Mouse (Mus musculus) intestine, embryonic 15.5 days (tissue): ENCODE measurements around the gene Hnf1a. TPM values are rescaled to one million over a fixed set of nuclear protein-coding genes. Genes with fewer than 3 reads are reported as not detected.
"Not testable (repeated sequence)": the region's sequence is repeated elsewhere in the genome, so short reads cannot be mapped to it uniquely, and the experiment has no call there.

Source experiments
- ATAC-seq: fragments of 200-750 bp; cut with Nextera tagmentation; 2 replicates; pipeline ENCODE4 v1.8.0; 2017; ENCODE audit warnings: moderate TSS enrichment, moderate library complexity
- H3K27ac ChIP-seq: fragments of 300-500 bp; sonication (generic); 2 replicates; pipeline ENCODE4 v1.5.1; 2015; ENCODE audit warnings: mild to moderate bottlenecking, inconsistent platforms
- H3K27me3 ChIP-seq: fragments of 300-500 bp; sonication (generic); replicated peaks from 2 replicates; pipeline ENCODE4 v1.6.1; 2015; ENCODE audit warnings: inconsistent platforms
- H3K36me3 ChIP-seq: fragments of 300-500 bp; sonication (generic); 2 replicates; pipeline ENCODE4 v1.6.1; 2015; ENCODE audit warnings: inconsistent platforms
- H3K4me1 ChIP-seq: fragments of 300-500 bp; sonication (generic); replicated peaks from 2 replicates; pipeline ENCODE4 v1.6.1; 2015; ENCODE audit warnings: inconsistent platforms
- H3K4me2 ChIP-seq: fragments of 300-500 bp; sonication (generic); replicated peaks from 2 replicates; pipeline ENCODE4 v1.6.1; 2015; ENCODE audit warnings: mild to moderate bottlenecking, inconsistent platforms
- H3K4me3 ChIP-seq: fragments of 300-500 bp; sonication (generic); replicated peaks from 2 replicates; pipeline ENCODE4 v1.5.1; 2015; ENCODE audit warnings: inconsistent platforms
- H3K9ac ChIP-seq: fragments of 300-500 bp; sonication (generic); 2 replicates; pipeline ENCODE4 v1.6.1; 2015; ENCODE audit warnings: inconsistent platforms
- H3K9me3 ChIP-seq: fragments of 300-500 bp; sonication (generic); 2 replicates; pipeline ENCODE4 v1.6.1; 2016; ENCODE audit warnings: inconsistent platforms
- WGBS: fragments of 180-500 bp; shearing (Covaris S2); methylation state at CpG from one replicate; pipeline ENCODE4 v1.1.7; 2015; 5-methylcytosine and 5-hydroxymethylcytosine counted together
- polyA plus RNA-seq: library from polyadenylated mRNA; unstranded; fragments of >200 nt; fragmentation: Nextera tagmentation; extraction: Ambion mirVana; gene quantifications from 2 replicates; pipeline ENCODE4 v1.2.1, GENCODE M21; 2015

The Hnf1a gene
- polyA plus RNA-seq, 1 experiment from 2014 or later: 18.0 TPM

GRCm38 (mm10) chr5:114931626-114932025 is 39.3 kb downstream of the Hnf1a start:
- 53% methylated on average over 5 of the region's 5 CpGs for WGBS
- no peak overlapping the region for H3K4me2 ChIP-seq
- no peak overlapping the region for H3K4me3 ChIP-seq
- no peaks in the 10 kb centered on the region for H3K27me3 ChIP-seq
- H3K4me1 ChIP-seq: no peaks in the 10 kb centered on the region
- H3K9ac ChIP-seq: no peak overlapping the region
- H3K36me3 ChIP-seq: no peaks in the 10 kb centered on the region
- ATAC-seq: no peak
- H3K27ac ChIP-seq: no peak overlapping the region
- H3K9me3 ChIP-seq: no peaks in the 10 kb centered on the region

- no peaks in the 10 kb centered on the region for H3K9me3 ChIP-seq
- ATAC-seq: peak; percentile 40
- no peaks in the 10 kb centered on the region for H3K27me3 ChIP-seq
- H3K4me1 ChIP-seq: peaks cover 10% of the 10 kb centered on the region
- H3K9ac ChIP-seq: no peak overlapping the region
- no peak overlapping the region for H3K27ac ChIP-seq
- 71% methylated on average over 9 of the region's 9 CpGs for WGBS
- no peak overlapping the region for H3K4me3 ChIP-seq
- no peaks in the 10 kb centered on the region for H3K36me3 ChIP-seq
- no peak overlapping the region for H3K4me2 ChIP-seq
Observed at GRCm38 (mm10) chr5:114926753-114927152, 44.1 kb downstream of the Hnf1a start.

- Histone ChIP-seq H3K9ac (no peak overlapping the region), H3K4me3 (no peak overlapping the region), H3K27ac (no peak overlapping the region), H3K27me3 (no peaks in the 10 kb centered on the region), H3K9me3 (no peaks in the 10 kb centered on the region), H3K4me2 (no peak overlapping the region), H3K36me3 (no peaks in the 10 kb centered on the region), H3K4me1 (peaks cover 12% of the 10 kb centered on the region)
- 0 out of 2 replicates have a peak, but pooled peaks have one; percentile 24 for ATAC-seq
- WGBS: 81% methylated on average over 1 of the region's 1 CpGs
Observed at GRCm38 (mm10) chr5:114926153-114926684, 44.7 kb downstream of the Hnf1a start.

GRCm38 (mm10) chr5:114922998-114923473 is 47.9 kb downstream of the Hnf1a start, which contains the start of gene Oasl1:
TSS of gene Oasl1 (plus strand) at chr5:114923240.
- Histone ChIP-seq H3K27me3 (no peaks in the 10 kb centered on the region), H3K9ac (peak within 1 kb of the TSS; percentile 40; the same call in 1 of the 2 replicates), H3K4me3 (peak within 1 kb of the TSS; percentile 30), H3K27ac (peak within 1 kb of the TSS; percentile 58), H3K9me3 (no peaks in the 10 kb centered on the region), H3K4me2 (peak within 1 kb of the TSS; percentile 77), H3K36me3 (no peaks in the 10 kb centered on the region), H3K4me1 (peaks cover 12% of the 10 kb centered on the region)
- WGBS: 9% methylated on average over 15 of the region's 15 CpGs
- peak; percentile 57 for ATAC-seq

- H3K9ac ChIP-seq: 0 out of 2 replicates have a peak overlapping the region, but pooled peaks have one; percentile 13
- no peaks in the 10 kb centered on the region for H3K9me3 ChIP-seq
- H3K4me1 ChIP-seq: peaks cover 12% of the 10 kb centered on the region
- ATAC-seq: no peak; the same call in 1 of the 2 replicates
- peak overlapping the region; percentile 58; the same call in 1 of the 2 replicates for H3K27ac ChIP-seq
- no peaks in the 10 kb centered on the region for H3K27me3 ChIP-seq
- 0 out of 2 replicates have a peak overlapping the region, but pooled peaks have one; percentile 6 for H3K4me2 ChIP-seq
- WGBS: 55% methylated on average over 10 of the region's 10 CpGs
- no peak overlapping the region for H3K4me3 ChIP-seq
- H3K36me3 ChIP-seq: no peaks in the 10 kb centered on the region
Observed at GRCm38 (mm10) chr5:114922366-114922731, 48.5 kb downstream of the Hnf1a start.

GRCm38 (mm10) chr5:114921551-114922365 is 49.1 kb downstream of the Hnf1a start:
- 0 out of 2 replicates have a peak overlapping the region, but pooled peaks have one; percentile 13 for H3K9ac ChIP-seq
- H3K36me3 ChIP-seq: no peaks in the 10 kb centered on the region
- H3K27ac ChIP-seq: peak overlapping the region; percentile 58
- peak; percentile 54 for ATAC-seq
- WGBS: 65% methylated on average over 19 of the region's 19 CpGs
- H3K27me3 ChIP-seq: no peaks in the 10 kb centered on the region
- peaks cover 12% of the 10 kb centered on the region for H3K4me1 ChIP-seq
- no peaks in the 10 kb centered on the region for H3K9me3 ChIP-seq
- no peak overlapping the region for H3K4me3 ChIP-seq
- H3K4me2 ChIP-seq: 0 out of 2 replicates have a peak overlapping the region, but pooled peaks have one; percentile 6

GRCm38 (mm10) chr5:114917357-114917756 is 53.5 kb downstream of the Hnf1a start:
- H3K4me1 ChIP-seq, H3K9me3 ChIP-seq, H3K27me3 ChIP-seq, ATAC-seq, H3K4me2 ChIP-seq, H3K9ac ChIP-seq, H3K4me3 ChIP-seq, H3K27ac ChIP-seq, H3K36me3 ChIP-seq: not testable (repeated sequence)
- WGBS: 89% methylated on average over 5 of the region's 5 CpGs

- no peaks in the 10 kb centered on the region for H3K9me3 ChIP-seq
- H3K36me3 ChIP-seq: no peaks in the 10 kb centered on the region
- no peak overlapping the region for H3K27ac ChIP-seq
- no peak overlapping the region for H3K4me2 ChIP-seq
- no peak for ATAC-seq
- WGBS: 76% methylated on average over 4 of the region's 4 CpGs
- H3K4me3 ChIP-seq: no peak overlapping the region
- H3K27me3 ChIP-seq: no peaks in the 10 kb centered on the region
- H3K4me1 ChIP-seq: 0 out of 2 replicates have a peak, but pooled peaks cover 2% of the 10 kb centered on the region
- no peak overlapping the region for H3K9ac ChIP-seq
Observed at GRCm38 (mm10) chr5:114916777-114917176, 54.1 kb downstream of the Hnf1a start.

- H3K4me2 ChIP-seq: no peak overlapping the region
- H3K9me3 ChIP-seq: no peaks in the 10 kb centered on the region
- no peak for ATAC-seq
- no peaks in the 10 kb centered on the region for H3K4me1 ChIP-seq
- 76% methylated on average over 5 of the region's 5 CpGs for WGBS
- H3K27ac ChIP-seq: no peak overlapping the region
- H3K9ac ChIP-seq: no peak overlapping the region
- no peaks in the 10 kb centered on the region for H3K36me3 ChIP-seq
- H3K4me3 ChIP-seq: no peak overlapping the region
- no peaks in the 10 kb centered on the region for H3K27me3 ChIP-seq
Observed at GRCm38 (mm10) chr5:114915854-114916253, 55.0 kb downstream of the Hnf1a start.

GRCm38 (mm10) chr5:114914855-114915254 is 56.0 kb downstream of the Hnf1a start:
- 65% methylated on average over 8 of the region's 8 CpGs for WGBS
- Histone ChIP-seq H3K4me2 (no peak overlapping the region), H3K36me3 (no peaks in the 10 kb centered on the region), H3K9ac (no peak overlapping the region), H3K4me3 (no peak overlapping the region), H3K9me3 (no peaks in the 10 kb centered on the region), H3K27ac (no peak overlapping the region), H3K27me3 (no peaks in the 10 kb centered on the region), H3K4me1 (no peaks in the 10 kb centered on the region)
- ATAC-seq: no peak

- Histone ChIP-seq H3K4me2 (no peak overlapping the region), H3K4me1 (no peaks in the 10 kb centered on the region), H3K4me3 (no peak overlapping the region), H3K27me3 (no peaks in the 10 kb centered on the region), H3K27ac (no peak overlapping the region), H3K9me3 (no peaks in the 10 kb centered on the region), H3K9ac (no peak overlapping the region), H3K36me3 (no peaks in the 10 kb centered on the region)
- WGBS: 61% methylated on average over 4 of the region's 4 CpGs
- no peak for ATAC-seq
Observed at GRCm38 (mm10) chr5:114913686-114914085, 57.2 kb downstream of the Hnf1a start.

- 51% methylated on average over 13 of the region's 13 CpGs for WGBS
- Histone ChIP-seq H3K9ac (no peak overlapping the region), H3K27ac (no peak overlapping the region), H3K4me2 (no peak overlapping the region), H3K27me3 (no peaks in the 10 kb centered on the region), H3K9me3 (no peaks in the 10 kb centered on the region), H3K4me3 (no peak overlapping the region), H3K36me3 (0 out of 2 replicates have a peak, but pooled peaks cover 3% of the 10 kb centered on the region), H3K4me1 (peaks cover 7% of the 10 kb centered on the region; the same call in 1 of the 2 replicates)
- no peak for ATAC-seq
Observed at GRCm38 (mm10) chr5:114908598-114909305, 62.1 kb downstream of the Hnf1a start.
